In genomic region chr12:31520119-31520518, GRCm38 (mm10) we compare ENCODE assay signal across 17 mouse cellular contexts. TPM values are rescaled to one million over a fixed set of nuclear protein-coding genes. Genes with fewer than 3 reads are reported as not detected.
DNase-seq lines count a peak whose midpoint lies in the region; ATAC-seq and TF ChIP-seq lines count a peak whose summit lies in the region.
"Had no signal": no experiment of that assay in that cellular context is flagged by ENCODE, and none has a peak within 500 bp of the region (broad histone marks: within the 10 kb centered on the region; RNA-seq: fewer than 3 reads in every experiment).

No protein-coding gene starts in this region.

- peak overlapping the region; percentile 16; the same call in 1 of the 2 replicates for H3K9ac ChIP-seq in heart, embryonic 15.5 days
- H3K9ac ChIP-seq in limb, embryonic 14.5 days (ENCODE audit: low read depth, low read length, severe bottlenecking): no peak overlapping the region
- H3K9ac ChIP-seq: embryonic facial prominence, embryonic 13.5 days; limb, embryonic 15.5 days had no signal

- peaks cover 18% of the 10 kb centered on the region for H3K4me1 ChIP-seq in heart, embryonic 15.5 days (replicated peaks)
- H3K4me1 ChIP-seq in limb, embryonic 14.5 days (ENCODE audit: control insufficient read depth, insufficient read depth, low read length): no peaks in the 10 kb centered on the region
- H3K4me1 ChIP-seq in limb, embryonic 10.5 days: no peaks in the 10 kb centered on the region
- H3K4me1 ChIP-seq: limb, embryonic 15.5 days had no signal

- ATAC-seq in heart, embryonic 15.5 days (replicated peaks; ENCODE audit: insufficient number of reproducible peaks, insufficient read depth, low FRiP score, low read depth): peak; percentile 55; the same call in 1 of the 2 replicates
- no peak for ATAC-seq in limb, embryonic 14.5 days (ENCODE audit: low FRiP score, low read depth)
- ATAC-seq: activated CD4-positive, CD25-positive, alpha-beta regulatory T cell, adult 4 months; forebrain, embryonic 16.5 days; intestine, embryonic 16.5 days; midbrain, embryonic 16.5 days had no signal

- no peaks in the 10 kb centered on the region for H3K36me3 ChIP-seq in heart, embryonic 15.5 days
- H3K36me3 ChIP-seq in limb, embryonic 14.5 days (ENCODE audit: control insufficient read depth, insufficient read depth, low read length): no peaks in the 10 kb centered on the region
- H3K36me3 ChIP-seq in limb, embryonic 10.5 days: no peaks in the 10 kb centered on the region
- H3K36me3 ChIP-seq: embryonic facial prominence, embryonic 13.5 days; limb, embryonic 15.5 days had no signal

- no peak overlapping the region for H3K27ac ChIP-seq in heart, embryonic 15.5 days
- H3K27ac ChIP-seq in limb, embryonic 14.5 days (replicated peaks; ENCODE audit: low read depth, low read length): no peak overlapping the region
- H3K27ac ChIP-seq in limb, embryonic 10.5 days: no peak overlapping the region
- H3K27ac ChIP-seq: embryonic facial prominence, embryonic 13.5 days; limb, embryonic 15.5 days had no signal

- intact Hi-C loops in heart, postnatal 14 days (cut with DNase I): no loop called here

- 31% methylated on average over 6 of the region's 6 CpGs for WGBS in heart, embryonic 15.5 days
- WGBS in limb, embryonic 14.5 days: 58% methylated on average over 6 of the region's 6 CpGs
- WGBS in limb, embryonic 10.5 days: 91% methylated on average over 6 of the region's 6 CpGs

- H3K27me3 ChIP-seq in heart, embryonic 15.5 days: no peaks in the 10 kb centered on the region
- H3K27me3 ChIP-seq in limb, embryonic 14.5 days (ENCODE audit: control insufficient read depth, insufficient read depth, low read length): no peaks in the 10 kb centered on the region
- no peaks in the 10 kb centered on the region for H3K27me3 ChIP-seq in limb, embryonic 10.5 days (ENCODE audit: low read depth, poor library complexity, severe bottlenecking)
- H3K27me3 ChIP-seq: embryonic facial prominence, embryonic 13.5 days; limb, embryonic 15.5 days had no signal

- H3K4me2 ChIP-seq in heart, embryonic 15.5 days: 0 out of 2 replicates have a peak overlapping the region, but pooled peaks have one; percentile 6
- no peak overlapping the region for H3K4me2 ChIP-seq in limb, embryonic 14.5 days (replicated peaks; ENCODE audit: low read depth, low read length, severe bottlenecking)
- H3K4me2 ChIP-seq: embryonic facial prominence, embryonic 13.5 days; limb, embryonic 15.5 days had no signal

- DNase-seq in cerebellum, postnatal 10 days: peak; percentile 66 to 78
- DNase-seq in cerebellum, adult 18-20 months: no peak
- DNase-seq in heart, adult 9 months (ENCODE audit: low spot score in 2 of 2): no peak
- peak; percentile 46 for DNase-seq in limb, embryonic 14.5 days (ENCODE audit: low spot score)
- no peak for DNase-seq in limb, embryonic 10.5 days (ENCODE audit: low spot score)
- DNase-seq in heart, postnatal 14 days: peak; percentile 23 to 38
- no peak for DNase-seq in adrenal gland, postnatal 10 days
- DNase-seq: lung, postnatal 14 days had no signal

- no peak overlapping the region for H3K4me3 ChIP-seq in heart, embryonic 15.5 days
- no peak overlapping the region for H3K4me3 ChIP-seq in limb, embryonic 14.5 days (replicated peaks; ENCODE audit: low read length)
- H3K4me3 ChIP-seq in limb, embryonic 10.5 days: no peak overlapping the region
- H3K4me3 ChIP-seq: embryonic facial prominence, embryonic 13.5 days; limb, embryonic 15.5 days had no signal

- no peak for TF ChIP-seq POLR2A in limb, embryonic 14.5 days (IDR thresholded peaks at IDR 0.05; ENCODE audit: borderline replicate concordance, extremely low read depth, insufficient read depth, insufficient read length)

- no peaks in the 10 kb centered on the region for H3K9me3 ChIP-seq in heart, embryonic 15.5 days (replicated peaks)
- no peaks in the 10 kb centered on the region for H3K9me3 ChIP-seq in limb, embryonic 14.5 days (ENCODE audit: control insufficient read depth, low read length)
- H3K9me3 ChIP-seq in limb, embryonic 10.5 days (replicated peaks): no peaks in the 10 kb centered on the region
- H3K9me3 ChIP-seq: embryonic facial prominence, embryonic 13.5 days; limb, embryonic 15.5 days had no signal

RNA-seq across cellular contexts. Expression of gene Cbll1, which starts 20.7 kb away (rescaled TPM):
- polyA plus RNA-seq in heart, embryonic 15.5 days (2015; fragmentation: Nextera tagmentation; extraction: Ambion mirVana): 7.0 and 10.0 TPM in 2 replicates
- polyA plus RNA-seq in limb, embryonic 14.5 days (2012; rRNA removed): 11.2 and 12.2 TPM in 2 replicates
- polyA plus RNA-seq in limb, embryonic 14.5 days (2014; fragmentation: Nextera tagmentation; extraction: Ambion mirVana): 16.9 and 19.7 TPM in 2 replicates
- polyA plus RNA-seq in limb, embryonic 10.5 days (2016; fragmentation: Nextera tagmentation; extraction: Ambion mirVana): 17.1 and 18.7 TPM in 2 replicates
- 10 to 100 TPM; 10.5 to 11.4 TPM for total RNA-seq in heart, postnatal 14 days (2021)
- 10 to 100 TPM; 15.0 to 15.1 TPM for total RNA-seq in adrenal gland, postnatal 10 days (2021)

RNA-seq across cellular contexts. Expression of gene Slc26a4, which starts 39.6 kb away (rescaled TPM):
- 0.25 and 0.46 TPM in 2 replicates for polyA plus RNA-seq in heart, embryonic 15.5 days (2015; fragmentation: Nextera tagmentation; extraction: Ambion mirVana)
- 0.05 and 0.06 TPM in 2 replicates for polyA plus RNA-seq in limb, embryonic 14.5 days (2012; rRNA removed)
- not detected in 2 replicates for polyA plus RNA-seq in limb, embryonic 14.5 days (2014; fragmentation: Nextera tagmentation; extraction: Ambion mirVana)
- 0.05 and 0.15 TPM in 2 replicates for polyA plus RNA-seq in limb, embryonic 10.5 days (2016; fragmentation: Nextera tagmentation; extraction: Ambion mirVana)
- under 1 TPM in 1 of 2 experiments, not detected in 1; 0.07 TPM for total RNA-seq in heart, postnatal 14 days (2021)
- 1 to 10 TPM; 2.8 to 3.5 TPM for total RNA-seq in adrenal gland, postnatal 10 days (2021)
- total RNA-seq: hematopoietic stem cell, adult 5-6 weeks; neutrophil, adult 5-6 weeks had no signal
- polyA plus RNA-seq: activated CD4-positive, CD25-positive, alpha-beta regulatory T cell, adult 4 months; embryonic facial prominence, embryonic 13.5 days; forebrain, embryonic 16.5 days; limb, embryonic 15.5 days had no signal

Comparison
In these comparisons a context has a peak if more than half of its experiments do, and no peak if none do; other contexts are left out.
1. DNase-seq: peak in cerebellum, postnatal 10 days (2 of 2), limb, embryonic 14.5 days (single experiment) and heart, postnatal 14 days (2 of 2); none in cerebellum, adult 18-20 months (0 of 2), heart, adult 9 months (0 of 2), limb, embryonic 10.5 days (single experiment) and adrenal gland, postnatal 10 days (single experiment).